8 mouse cellular contexts compared by ENCODE assay signal in the genomic region with DNA sequence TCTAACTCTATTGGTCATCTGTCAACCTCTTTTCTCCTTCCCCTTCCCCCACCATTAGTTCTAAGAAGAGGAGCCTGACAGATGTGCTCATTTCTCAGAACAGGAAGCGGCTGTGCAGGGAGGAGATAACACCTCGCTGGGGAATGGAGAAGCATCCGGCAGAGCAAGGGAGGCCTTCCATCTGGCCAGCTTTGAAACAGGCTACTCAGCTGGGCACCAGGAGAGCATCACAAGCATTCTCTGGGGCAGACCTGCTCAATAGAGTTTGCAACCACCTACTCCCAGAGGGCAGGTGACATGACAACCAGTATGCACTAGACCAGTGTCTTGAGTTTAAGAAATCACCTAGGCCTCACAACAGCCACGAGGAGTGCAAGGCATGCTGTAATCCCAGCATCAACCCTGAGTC. TPM values are rescaled to one million over a fixed set of nuclear protein-coding genes. Genes with fewer than 3 reads are reported as not detected.
DNase-seq lines count a peak whose midpoint lies in the region; ATAC-seq and TF ChIP-seq lines count a peak whose summit lies in the region.

No protein-coding gene starts in this region.

- H3K4me3 ChIP-seq in midbrain, embryonic 12.5 days: no peak overlapping the region
- H3K4me3 ChIP-seq in midbrain, embryonic 13.5 days (replicated peaks): no peak overlapping the region
- H3K4me3 ChIP-seq in heart, adult 2 months: no peak overlapping the region
- no peak overlapping the region for H3K4me3 ChIP-seq in kidney, postnatal 0 days (replicated peaks; ENCODE audit: low read depth, low read length)
- no peak overlapping the region for H3K4me3 ChIP-seq in thymus, adult 2 months (ENCODE audit: control insufficient read depth, insufficient read depth, low read length)

- H3K9ac ChIP-seq in midbrain, embryonic 12.5 days (replicated peaks): no peak overlapping the region
- no peak overlapping the region for H3K9ac ChIP-seq in midbrain, embryonic 13.5 days (replicated peaks)
- peak overlapping the region; percentile 22 for H3K9ac ChIP-seq in heart, adult 2 months (ENCODE audit: low read depth, low read length)
- H3K9ac ChIP-seq in kidney, postnatal 0 days (ENCODE audit: low read depth, low read length): no peak overlapping the region

- peak; percentile 77 for TF ChIP-seq EP300 in heart, adult 2 months (IDR thresholded peaks at IDR 0.05; ENCODE audit: insufficient read depth, low read depth, low read length)

- no peaks in the 10 kb centered on the region for H3K27me3 ChIP-seq in midbrain, embryonic 12.5 days
- no peaks in the 10 kb centered on the region for H3K27me3 ChIP-seq in midbrain, embryonic 13.5 days
- no peaks in the 10 kb centered on the region for H3K27me3 ChIP-seq in heart, adult 2 months (ENCODE audit: control insufficient read depth, insufficient read depth, low read length)
- no peaks in the 10 kb centered on the region for H3K27me3 ChIP-seq in kidney, postnatal 0 days (ENCODE audit: insufficient read depth, low read length)
- H3K27me3 ChIP-seq in thymus, adult 2 months (ENCODE audit: control insufficient read depth, insufficient read depth, low read length): no peaks in the 10 kb centered on the region

- H3K9me3 ChIP-seq in midbrain, embryonic 12.5 days: no peaks in the 10 kb centered on the region
- no peaks in the 10 kb centered on the region for H3K9me3 ChIP-seq in midbrain, embryonic 13.5 days
- H3K9me3 ChIP-seq in kidney, postnatal 0 days (replicated peaks; ENCODE audit: low read length): no peaks in the 10 kb centered on the region

- peaks cover 10% of the 10 kb centered on the region for H3K4me1 ChIP-seq in midbrain, embryonic 12.5 days
- H3K4me1 ChIP-seq in midbrain, embryonic 13.5 days (replicated peaks): peaks cover 19% of the 10 kb centered on the region
- H3K4me1 ChIP-seq in heart, adult 2 months (ENCODE audit: control insufficient read depth, insufficient read depth, low read length): peaks cover 74% of the 10 kb centered on the region
- peaks cover 43% of the 10 kb centered on the region for H3K4me1 ChIP-seq in kidney, postnatal 0 days (replicated peaks; ENCODE audit: insufficient read depth, low read length)
- H3K4me1 ChIP-seq in thymus, adult 2 months (replicated peaks; ENCODE audit: control insufficient read depth, insufficient read depth, low read length): peaks cover 81% of the 10 kb centered on the region

- DNase-seq in heart, adult 2 months: peak; percentile 69 to 76
- peak; percentile 80 for DNase-seq in kidney, postnatal 0 days (ENCODE audit: low spot score)
- peak; percentile 70 for DNase-seq in thymus, adult 2 months
- DNase-seq in urinary bladder, postnatal 36 days (ENCODE audit: low spot score in 2 of 2): no peak
- DNase-seq in ovary, adult 18-20 months (ENCODE audit: low spot score): no peak

- H3K4me2 ChIP-seq in midbrain, embryonic 12.5 days (replicated peaks): no peak overlapping the region
- H3K4me2 ChIP-seq in midbrain, embryonic 13.5 days (replicated peaks): no peak overlapping the region
- H3K4me2 ChIP-seq in kidney, postnatal 0 days (ENCODE audit: low read length): no peak overlapping the region

- intact Hi-C loops in heart, adult 2 months (cut with DNase I): loop anchor here (1.0 kb wide), 1 partner anchor 31 kb away; no protein-coding TSS in a partner anchor

- TF ChIP-seq POLR2A in heart, adult 2 months (IDR thresholded peaks at IDR 0.05; ENCODE audit: insufficient read depth, low read depth, low read length): 0 out of 2 replicates have a peak, but pooled peaks have one; percentile 30
- TF ChIP-seq POLR2A in thymus, adult 2 months (IDR thresholded peaks at IDR 0.05; ENCODE audit: control insufficient read depth, extremely low read depth, insufficient read depth, low read length, poor library complexity): no peak

- peaks cover 3% of the 10 kb centered on the region; the same call in 1 of the 2 replicates for H3K36me3 ChIP-seq in midbrain, embryonic 12.5 days
- H3K36me3 ChIP-seq in midbrain, embryonic 13.5 days: no peaks in the 10 kb centered on the region
- H3K36me3 ChIP-seq in heart, adult 2 months (ENCODE audit: control insufficient read depth, insufficient read depth, low read length): peaks cover 56% of the 10 kb centered on the region
- H3K36me3 ChIP-seq in kidney, postnatal 0 days (ENCODE audit: insufficient read depth, low read length): no peaks in the 10 kb centered on the region
- H3K36me3 ChIP-seq in thymus, adult 2 months (ENCODE audit: control insufficient read depth, insufficient read depth, low read length): 0 out of 2 replicates have a peak, but pooled peaks cover 3% of the 10 kb centered on the region

- no peak for TF ChIP-seq CTCF in heart, adult 2 months (IDR thresholded peaks at IDR 0.05)
- no peak for TF ChIP-seq CTCF in kidney, postnatal 0 days (IDR thresholded peaks at IDR 0.05; ENCODE audit: low read depth)
- TF ChIP-seq CTCF in thymus, adult 2 months (IDR thresholded peaks at IDR 0.05; ENCODE audit: borderline replicate concordance, control insufficient read depth, extremely low read depth, insufficient read depth, low read length, poor library complexity): no peak

- no peak for ATAC-seq in midbrain, embryonic 12.5 days (ENCODE audit: low FRiP score, low read depth)
- no peak for ATAC-seq in midbrain, embryonic 13.5 days
- no peak for ATAC-seq in kidney, postnatal 0 days (replicated peaks; ENCODE audit: low FRiP score, low read depth)
- ATAC-seq in megakaryocyte progenitor cell, adult 5-6 weeks (replicated peaks; ENCODE audit: poor library complexity): peak; percentile 71

- H3K27ac ChIP-seq in midbrain, embryonic 12.5 days (replicated peaks): peak overlapping the region; percentile 25; the same call in 1 of the 2 replicates
- no peak overlapping the region for H3K27ac ChIP-seq in midbrain, embryonic 13.5 days
- peak overlapping the region; percentile 99 for H3K27ac ChIP-seq in heart, adult 2 months
- H3K27ac ChIP-seq in kidney, postnatal 0 days: peak overlapping the region; percentile 68
- H3K27ac ChIP-seq in thymus, adult 2 months (ENCODE audit: control insufficient read depth, insufficient read depth, low read length): peak overlapping the region; percentile 90

- peaks cover 6% of the 10 kb centered on the region for H3K79me2 ChIP-seq in heart, adult 2 months (replicated peaks; ENCODE audit: control insufficient read depth, insufficient read depth, low read length)

- WGBS in midbrain, embryonic 12.5 days: 70% methylated on average over 4 of the region's 4 CpGs
- WGBS in midbrain, embryonic 13.5 days: 73% methylated on average over 4 of the region's 4 CpGs
- 8% methylated on average over 4 of the region's 4 CpGs for WGBS in heart, adult 2 months
- WGBS in kidney, postnatal 0 days: 19% methylated on average over 4 of the region's 4 CpGs
- 1% methylated on average over 4 of the region's 4 CpGs for WGBS in thymus, adult 2 months

RNA-seq across cellular contexts. Expression of a gene that starts 35.6 kb away (rescaled TPM):
- polyA plus RNA-seq in midbrain, embryonic 12.5 days (2016; fragmentation: Nextera tagmentation; extraction: Ambion mirVana): 3.2 and 3.9 TPM in 2 replicates
- polyA plus RNA-seq in midbrain, embryonic 13.5 days (2015; fragmentation: Nextera tagmentation; extraction: Ambion mirVana): 4.1 and 5.5 TPM in 2 replicates
- 10 to 100 TPM; 12.1 to 18.0 TPM for total RNA-seq in heart, adult 2 months (2021)
- 12.0 and 13.2 TPM in 2 replicates for polyA plus RNA-seq in heart, adult 2 months (2012; rRNA removed)
- 15.8 and 16.3 TPM in 2 replicates for polyA plus RNA-seq in kidney, postnatal 0 days (2015; fragmentation: Nextera tagmentation; extraction: Ambion mirVana)
- 1.4 and 1.5 TPM in 2 replicates for total RNA-seq in megakaryocyte progenitor cell, adult 5-6 weeks (2015)
- total RNA-seq in megakaryocyte progenitor cell, adult 5-6 weeks (2017): 1.8 TPM in 1 of 2 replicates, not detected in the other
- 1.6 and 1.9 TPM in 2 replicates for polyA plus RNA-seq in thymus, adult 2 months (2012; rRNA removed)

RNA-seq across cellular contexts. Expression of a gene that starts 41.9 kb away (rescaled TPM):
- 156 and 168 TPM in 2 replicates for polyA plus RNA-seq in midbrain, embryonic 12.5 days (2016; fragmentation: Nextera tagmentation; extraction: Ambion mirVana)
- polyA plus RNA-seq in midbrain, embryonic 13.5 days (2015; fragmentation: Nextera tagmentation; extraction: Ambion mirVana): 190 and 195 TPM in 2 replicates
- total RNA-seq in heart, adult 2 months (2021): 100 to 1,000 TPM in 1 of 2 experiments, 10 to 100 TPM in 1; 51.9 to 102 TPM
- polyA plus RNA-seq in heart, adult 2 months (2012; rRNA removed): 48.1 and 51.2 TPM in 2 replicates
- 95.6 and 98.7 TPM in 2 replicates for polyA plus RNA-seq in kidney, postnatal 0 days (2015; fragmentation: Nextera tagmentation; extraction: Ambion mirVana)
- 8.1 and 10.2 TPM in 2 replicates for total RNA-seq in megakaryocyte progenitor cell, adult 5-6 weeks (2015)
- 13.5 and 18.4 TPM in 2 replicates for total RNA-seq in megakaryocyte progenitor cell, adult 5-6 weeks (2017)
- polyA plus RNA-seq in thymus, adult 2 months (2012; rRNA removed): 205 and 207 TPM in 2 replicates

RNA-seq across cellular contexts. Expression of a gene that starts 53.5 kb away (rescaled TPM):
- polyA plus RNA-seq in midbrain, embryonic 12.5 days (2016; fragmentation: Nextera tagmentation; extraction: Ambion mirVana): 65.1 and 69.6 TPM in 2 replicates
- polyA plus RNA-seq in midbrain, embryonic 13.5 days (2015; fragmentation: Nextera tagmentation; extraction: Ambion mirVana): 32.8 and 39.4 TPM in 2 replicates
- total RNA-seq in heart, adult 2 months (2021): 10 to 100 TPM; 56.5 to 59.8 TPM
- 74.7 and 113 TPM in 2 replicates for polyA plus RNA-seq in heart, adult 2 months (2012; rRNA removed)
- 170 and 194 TPM in 2 replicates for polyA plus RNA-seq in kidney, postnatal 0 days (2015; fragmentation: Nextera tagmentation; extraction: Ambion mirVana)
- 8.3 and 11.7 TPM in 2 replicates for total RNA-seq in megakaryocyte progenitor cell, adult 5-6 weeks (2015)
- 3.6 and 7.1 TPM in 2 replicates for total RNA-seq in megakaryocyte progenitor cell, adult 5-6 weeks (2017)
- 54.6 and 66.4 TPM in 2 replicates for polyA plus RNA-seq in thymus, adult 2 months (2012; rRNA removed)

RNA-seq across cellular contexts. Expression of a gene that starts 58.2 kb away (rescaled TPM):
- polyA plus RNA-seq in midbrain, embryonic 12.5 days (2016; fragmentation: Nextera tagmentation; extraction: Ambion mirVana): 109 and 113 TPM in 2 replicates
- polyA plus RNA-seq in midbrain, embryonic 13.5 days (2015; fragmentation: Nextera tagmentation; extraction: Ambion mirVana): 38.7 and 46.4 TPM in 2 replicates
- 1 to 10 TPM in 1 of 2 experiments, under 1 TPM in 1; 0.75 to 1.1 TPM for total RNA-seq in heart, adult 2 months (2021)
- 0.18 and 0.50 TPM in 2 replicates for polyA plus RNA-seq in heart, adult 2 months (2012; rRNA removed)
- 37.3 and 41.4 TPM in 2 replicates for polyA plus RNA-seq in kidney, postnatal 0 days (2015; fragmentation: Nextera tagmentation; extraction: Ambion mirVana)
- 104 and 111 TPM in 2 replicates for total RNA-seq in megakaryocyte progenitor cell, adult 5-6 weeks (2015)
- 112 and 114 TPM in 2 replicates for total RNA-seq in megakaryocyte progenitor cell, adult 5-6 weeks (2017)
- polyA plus RNA-seq in thymus, adult 2 months (2012; rRNA removed): 16.1 and 19.1 TPM in 2 replicates

Comparison
In these comparisons a context has a peak if more than half of its experiments do, and no peak if none do; other contexts are left out.
1. DNase-seq: peak in heart, adult 2 months (2 of 2), kidney, postnatal 0 days (single experiment) and thymus, adult 2 months (single experiment); none in urinary bladder, postnatal 36 days (0 of 2) and ovary, adult 18-20 months (single experiment).